Mouse (Mus musculus): ENCODE results near the gene Fosl1. TPM values are rescaled to one million over a fixed set of nuclear protein-coding genes. Genes with fewer than 3 reads are reported as not detected.

Fosl1 gene
- polyA plus RNA-seq (2012; fragmentation: generic; extraction: Trizol): 10 to 100 TPM; 12.6 to 75.6 TPM

DNA sequence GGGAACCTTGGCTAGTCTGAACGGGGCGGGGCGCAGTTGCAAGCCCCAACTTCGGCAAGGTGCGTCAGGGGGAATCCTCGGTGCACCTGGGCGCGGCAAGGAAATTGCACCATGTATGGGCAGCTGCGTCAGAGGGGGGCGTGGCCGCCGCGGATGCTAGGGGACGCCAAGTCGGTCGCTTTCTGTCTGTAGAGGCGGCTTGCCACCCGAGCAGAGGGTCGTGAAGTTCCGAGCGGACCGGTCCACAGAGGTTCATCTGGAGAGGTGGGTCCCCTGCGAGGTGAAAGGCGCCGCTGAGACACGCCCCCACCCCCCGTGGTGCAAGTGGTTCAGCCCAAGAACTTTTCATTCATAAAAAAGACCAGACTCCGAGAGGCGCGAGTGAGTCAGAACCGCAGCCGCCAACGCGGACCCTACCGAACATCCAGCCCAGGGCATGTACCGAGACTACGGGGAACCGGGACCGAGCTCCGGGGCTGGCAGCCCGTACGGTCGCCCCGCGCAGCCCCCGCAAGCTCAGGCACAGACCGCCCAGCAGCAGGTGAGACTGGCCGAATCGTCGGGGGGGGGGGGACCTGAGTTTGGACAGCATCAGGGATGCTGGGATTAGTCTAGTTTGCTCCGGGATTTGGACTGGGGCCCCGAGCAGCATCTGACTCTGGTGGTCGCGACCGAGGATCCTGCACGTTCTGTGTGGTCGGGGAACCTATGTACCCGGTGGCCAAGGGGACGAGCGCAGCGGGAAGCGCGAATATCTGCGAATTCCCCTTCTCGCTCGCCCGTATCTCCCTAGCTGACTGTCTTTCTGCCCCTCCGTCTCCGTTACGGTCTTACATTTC is at the start of gene Fosl1:
Fosl1 (plus strand) TSS at position 33 of the 839 bp plus-strand sequence.

DNA sequence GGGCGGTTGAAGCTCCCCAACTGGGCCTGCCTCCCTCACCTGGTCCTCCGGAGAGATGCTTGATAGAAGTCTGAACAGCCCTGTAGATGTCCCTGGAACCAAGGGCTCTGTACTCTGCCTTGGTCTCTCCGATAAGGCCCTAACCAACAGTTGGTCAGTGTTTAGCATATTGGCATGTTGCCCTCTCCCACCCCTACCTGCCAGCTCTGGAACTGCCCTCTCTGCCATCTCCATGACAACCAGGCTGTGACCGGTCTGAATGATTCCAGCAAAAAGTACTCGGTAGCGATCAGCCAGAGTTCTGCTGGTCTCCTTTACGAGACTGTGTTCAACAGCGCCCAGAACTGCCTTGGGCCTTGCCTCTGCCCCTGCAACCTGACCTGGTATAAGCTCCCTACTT is 45.1 kb upstream of the Fosl1 start, which contains the start of gene Tsga10ip:
Tsga10ip (minus strand) TSS at position 234 of the 400 bp plus-strand sequence.

DNA sequence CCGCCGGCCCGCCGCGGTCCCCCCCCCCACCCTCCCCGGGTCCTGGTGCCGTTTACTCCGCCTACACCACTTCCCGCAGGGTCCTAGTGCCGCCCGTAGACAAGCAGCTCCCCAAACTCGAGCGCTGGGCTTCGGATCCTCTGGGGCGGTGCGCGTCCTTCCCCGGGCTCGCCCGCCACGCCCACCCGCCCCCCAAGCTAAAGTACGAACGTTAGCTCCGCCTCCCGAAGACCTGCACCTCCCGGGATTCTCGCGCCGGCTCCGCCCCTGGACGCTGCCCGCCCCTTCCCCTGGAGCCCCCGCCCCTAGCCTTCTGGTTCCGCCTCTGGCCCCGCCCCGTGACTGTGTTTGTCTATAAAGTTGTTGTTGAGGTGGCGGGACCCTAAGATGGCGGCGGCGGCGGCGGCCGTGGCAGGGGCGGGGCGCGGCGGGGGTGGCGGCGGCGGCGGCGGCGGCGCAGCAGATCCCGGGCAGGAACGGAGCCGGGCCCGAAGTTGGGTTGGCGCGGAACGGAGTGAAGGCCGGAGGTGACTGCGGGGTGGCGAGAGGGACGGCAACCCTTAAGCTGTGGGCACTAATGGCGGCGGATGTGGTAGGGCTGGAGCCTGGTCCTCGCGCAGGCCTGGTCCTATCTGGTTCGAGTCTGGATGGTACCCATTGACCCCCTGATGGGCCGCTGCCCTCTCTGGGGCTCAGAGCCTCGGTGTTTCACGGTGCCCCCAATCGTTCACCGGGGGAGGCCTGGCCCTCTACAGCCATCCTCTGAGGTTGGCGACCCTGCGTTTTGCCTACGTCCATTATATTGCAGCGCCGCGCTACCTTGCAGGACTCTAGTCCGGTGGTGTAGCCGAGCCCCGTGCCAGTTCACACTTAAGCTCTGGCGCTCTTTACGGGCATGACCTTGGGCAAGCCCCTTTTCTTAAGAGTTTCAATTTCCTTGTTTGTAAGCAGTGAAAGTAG is 22.3 kb upstream of the Fosl1 start, which contains the start of the genes Drap1 and AI837181:
Drap1 (minus strand) TSS at position 198 of the 960 bp plus-strand sequence.
AI837181 (plus strand) TSS at position 363 of the 960 bp plus-strand sequence.

DNA sequence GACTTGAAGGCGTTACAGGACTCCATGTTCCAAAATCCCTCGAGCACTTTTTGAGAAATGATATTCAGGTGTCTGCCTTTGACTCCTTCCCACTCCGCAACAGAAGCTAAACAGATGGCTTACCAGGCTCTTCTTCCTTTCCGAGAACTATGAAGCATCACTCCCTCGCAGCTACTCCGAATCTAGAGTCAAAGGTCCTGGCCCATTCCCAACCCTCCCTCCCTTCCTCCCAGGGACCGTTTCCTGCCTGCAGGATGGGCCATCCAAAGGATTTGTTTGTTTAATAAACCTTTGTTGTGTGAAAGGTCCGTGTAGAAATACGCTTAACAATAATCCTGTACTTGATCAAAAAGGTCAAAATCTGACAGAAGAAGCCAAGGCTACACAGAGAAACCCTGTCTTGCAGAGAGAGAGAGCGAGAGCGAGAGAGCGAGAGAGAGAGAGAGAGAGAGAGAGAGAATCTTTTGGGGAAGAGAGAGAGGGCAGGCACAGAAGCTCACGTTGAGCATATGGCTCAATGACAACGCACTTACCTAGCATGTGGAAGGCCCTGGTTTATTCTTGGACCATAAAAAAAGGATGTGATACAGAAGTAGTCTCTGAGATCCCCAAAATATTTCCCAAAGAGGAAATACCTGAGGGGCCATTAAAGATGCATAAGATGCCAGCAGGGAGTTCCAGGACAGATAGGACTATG is 10.5 kb downstream of the Fosl1 start, which contains the start of gene Ccdc85b:
Ccdc85b (minus strand) TSS at position 149 of the 697 bp plus-strand sequence.

DNA sequence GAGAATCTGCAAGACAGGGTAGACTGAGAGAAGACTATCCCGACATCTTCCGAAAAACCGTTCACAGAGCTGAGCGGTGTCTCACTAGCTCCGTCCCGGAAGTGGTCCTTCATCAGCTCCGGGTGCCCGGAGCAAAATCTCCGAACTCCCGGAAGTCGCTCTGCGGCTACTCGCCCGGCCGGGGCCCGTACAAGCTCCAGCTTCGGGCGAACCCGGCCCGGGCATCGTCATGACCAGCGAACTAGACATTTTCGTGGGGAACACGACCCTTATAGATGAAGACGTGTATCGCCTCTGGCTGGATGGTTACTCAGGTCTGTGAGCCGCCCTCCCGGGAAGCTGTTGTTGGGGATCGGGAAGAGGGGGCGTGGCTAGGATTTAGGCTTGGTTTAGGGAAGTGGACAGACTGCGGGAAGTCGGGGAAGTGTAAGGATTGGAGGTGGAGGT is 13.1 kb downstream of the Fosl1 start, which contains the start of gene Fibp:
Fibp (plus strand) TSS at position 151 of the 447 bp plus-strand sequence.

DNA sequence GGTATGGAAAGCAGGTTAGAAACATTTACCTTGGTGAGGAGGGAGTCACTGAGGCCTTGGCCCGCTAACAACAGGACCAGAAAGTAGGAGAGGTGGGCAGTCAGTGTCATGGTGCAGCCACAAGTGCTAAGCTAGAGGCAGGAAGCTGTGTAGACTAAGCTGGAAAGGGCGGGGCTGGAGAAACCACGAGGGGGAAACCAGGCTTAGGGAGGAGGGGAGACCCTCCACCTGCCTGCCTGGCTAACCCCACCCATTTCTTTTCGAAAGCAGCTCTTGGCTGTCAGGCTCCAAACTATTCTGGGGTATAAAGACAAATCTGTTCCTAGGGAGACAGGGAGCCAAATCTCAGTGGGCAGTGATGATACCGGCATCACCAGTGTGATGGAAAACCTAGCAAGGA is 21.0 kb downstream of the Fosl1 start, which contains the start of gene Ctsw:
Ctsw (minus strand) TSS at position 134 of the 400 bp plus-strand sequence.

DNA sequence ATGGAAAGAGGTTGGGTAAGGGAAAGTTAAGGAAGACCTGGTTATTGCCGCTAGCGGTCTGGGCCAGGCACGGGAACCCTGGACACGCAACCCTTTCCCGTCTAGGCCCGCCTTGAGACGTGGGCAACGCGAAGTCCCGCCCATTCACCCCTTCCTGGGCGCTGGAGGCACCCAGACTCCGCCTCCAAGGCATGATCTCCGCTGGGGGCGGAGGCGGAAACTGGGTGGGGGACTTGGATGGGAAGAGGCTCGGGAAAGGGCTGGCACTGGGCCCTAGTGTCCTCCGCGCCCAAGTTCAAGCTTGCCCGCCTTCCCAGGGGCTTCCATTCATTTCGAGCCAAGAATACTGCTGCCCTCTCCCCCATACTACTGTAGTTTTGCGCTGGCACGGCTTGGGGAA is 26.4 kb downstream of the Fosl1 start, which contains the start of gene Efemp2:
Efemp2 (plus strand) TSS at position 235 of the 400 bp plus-strand sequence.

DNA sequence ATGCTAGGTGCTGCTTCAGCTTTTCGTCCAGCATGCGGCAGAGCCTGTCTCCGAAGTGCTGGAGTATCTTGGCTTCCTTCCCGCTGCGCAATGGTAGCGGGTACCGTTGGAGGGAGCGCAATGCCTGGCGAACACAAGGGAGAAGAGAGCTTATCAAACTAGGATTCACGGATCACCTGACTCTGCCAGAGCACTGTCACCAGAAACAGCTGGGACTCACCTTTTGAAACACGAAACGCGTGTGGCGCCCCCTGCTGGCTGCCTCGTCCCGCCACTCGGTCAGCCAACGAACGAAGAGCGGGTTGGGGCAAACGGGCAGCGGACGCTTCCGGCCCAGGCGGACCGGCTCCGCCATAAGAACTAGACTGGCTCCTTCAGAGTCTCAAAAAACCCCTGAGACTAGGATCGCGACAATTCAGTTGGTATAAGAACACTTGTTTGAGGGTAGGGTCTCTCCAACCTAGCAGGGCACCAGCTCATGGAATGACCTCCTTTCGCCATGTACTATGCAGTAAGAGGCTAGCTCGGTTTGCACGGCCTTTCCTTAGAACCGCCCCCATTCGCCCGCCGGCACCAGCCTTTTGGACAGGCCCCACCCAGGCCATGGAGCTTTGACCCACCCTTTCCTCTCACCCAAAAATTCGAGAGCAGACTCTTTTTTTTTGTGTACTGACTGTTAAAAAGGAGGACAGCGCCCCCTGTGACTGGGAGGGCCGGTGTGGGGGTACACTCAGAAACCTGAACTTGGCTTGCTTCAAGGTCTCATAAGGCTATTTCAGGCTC is 40.6 kb downstream of the Fosl1 start, which contains the start of gene Mus81:
Mus81 (minus strand) TSS at position 635 of the 783 bp plus-strand sequence.

DNA sequence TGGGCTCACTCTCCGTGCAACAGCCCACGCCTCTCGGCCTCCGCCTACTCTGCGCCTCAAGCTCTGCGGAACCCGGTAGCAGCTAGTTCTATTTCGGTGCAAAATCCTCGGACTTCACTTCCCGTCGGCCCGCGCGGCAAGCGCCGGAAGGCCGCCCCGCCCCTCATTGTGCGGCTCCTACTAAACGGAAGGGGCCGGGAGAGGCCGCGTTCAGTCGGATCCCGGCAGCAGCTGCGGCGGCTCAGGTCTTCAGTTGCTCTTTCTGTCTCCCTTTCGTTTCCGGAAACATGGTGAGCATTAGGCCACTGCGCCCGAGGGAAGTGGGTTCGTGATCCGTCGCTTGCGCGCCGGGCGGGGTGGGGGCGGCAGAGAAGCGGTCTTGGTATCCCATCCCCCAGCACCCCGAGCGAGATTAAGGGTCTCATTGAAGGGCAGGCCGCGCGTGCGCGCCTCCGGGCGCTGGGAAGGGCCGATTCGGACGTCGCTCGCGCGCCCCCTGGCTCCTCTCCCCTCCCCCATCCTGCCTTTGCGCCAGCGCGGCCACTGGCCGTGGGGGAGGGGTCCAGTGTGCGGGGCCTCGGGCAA is 43.1 kb downstream of the Fosl1 start, which contains the start of gene Cfl1:
Cfl1 (plus strand) TSS at position 143 of the 585 bp plus-strand sequence.

DNA sequence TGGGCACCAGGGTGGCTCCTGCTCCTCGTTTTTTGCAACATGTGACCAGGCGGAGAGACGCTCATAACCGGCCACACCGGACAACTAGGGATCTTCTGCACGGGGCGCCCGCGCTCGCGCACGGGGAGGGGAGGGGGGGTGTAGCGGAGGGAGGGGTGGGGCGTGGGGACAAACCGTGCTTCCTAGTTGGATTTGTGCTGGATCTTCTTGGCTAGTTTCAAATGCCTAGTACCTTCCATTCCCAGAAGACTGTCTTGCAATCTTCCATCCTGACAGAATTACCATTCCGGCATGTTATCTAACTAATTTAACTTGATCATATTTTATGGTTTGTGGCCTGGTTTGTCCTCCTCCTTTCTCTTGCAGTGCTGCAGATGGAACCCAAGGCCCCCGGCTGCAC is 56.3 kb downstream of the Fosl1 start, which contains the start of gene 1700020D05Rik:
1700020D05Rik (minus strand) TSS at position 101 of the 400 bp plus-strand sequence.

Other genes with a start within 250 kb of the Fosl1 start
- gene Pacs1, start 174.4 kb upstream of the Fosl1 start, polyA plus RNA-seq (2012; fragmentation: generic; extraction: Trizol): 10 to 100 TPM in 1 of 2 experiments, 1 to 10 TPM in 1; 7.7 to 24.1 TPM
- gene Sf3b2, start 152.1 kb upstream of the Fosl1 start, polyA plus RNA-seq (2012; fragmentation: generic; extraction: Trizol): 100 to 1,000 TPM; 155 to 206 TPM
- under 1 TPM; 0.01 to 0.04 TPM for gene Gal3st3, start 149.2 kb upstream of the Fosl1 start, polyA plus RNA-seq (2012; fragmentation: generic; extraction: Trizol)
- gene Catsper1, start 111.8 kb upstream of the Fosl1 start, polyA plus RNA-seq (2012; fragmentation: generic; extraction: Trizol): under 1 TPM in 1 of 2 experiments, not detected in 1; 0.01 TPM
- gene Cst6, start 98.0 kb upstream of the Fosl1 start, polyA plus RNA-seq (2012; fragmentation: generic; extraction: Trizol): 10 to 100 TPM; 13.3 to 17.5 TPM
- 10 to 100 TPM; 19.7 to 31.1 TPM for gene Eif1ad, start 80.8 kb upstream of the Fosl1 start, polyA plus RNA-seq (2012; fragmentation: generic; extraction: Trizol)
- gene Banf1, start 80.4 kb upstream of the Fosl1 start, polyA plus RNA-seq (2012; fragmentation: generic; extraction: Trizol): 100 to 1,000 TPM; 410 to 751 TPM
- 100 to 1,000 TPM in 1 of 2 experiments, 10 to 100 TPM in 1; 90.8 to 138 TPM for gene Sart1, start 58.8 kb upstream of the Fosl1 start, polyA plus RNA-seq (2012; fragmentation: generic; extraction: Trizol)
- under 1 TPM; 0.15 to 0.57 TPM for gene Tsga10ip, start 45.0 kb upstream of the Fosl1 start, polyA plus RNA-seq (2012; fragmentation: generic; extraction: Trizol)
- 100 to 1,000 TPM; 562 to 812 TPM for gene Drap1, start 22.6 kb upstream of the Fosl1 start, polyA plus RNA-seq (2012; fragmentation: generic; extraction: Trizol)
- 100 to 1,000 TPM; 130 to 150 TPM for gene AI837181, start 22.4 kb upstream of the Fosl1 start, polyA plus RNA-seq (2012; fragmentation: generic; extraction: Trizol)
- gene Ccdc85b, start 10.3 kb downstream of the Fosl1 start, polyA plus RNA-seq (2012; fragmentation: generic; extraction: Trizol): 10 to 100 TPM; 19.1 to 30.2 TPM
- gene Fibp, start 13.1 kb downstream of the Fosl1 start, polyA plus RNA-seq (2012; fragmentation: generic; extraction: Trizol): 10 to 100 TPM; 64.4 to 74.0 TPM
- 1 to 10 TPM in 1 of 2 experiments, under 1 TPM in 1; 0.12 to 1.7 TPM for gene Ctsw, start 21.0 kb downstream of the Fosl1 start, polyA plus RNA-seq (2012; fragmentation: generic; extraction: Trizol)
- gene Efemp2, start 26.4 kb downstream of the Fosl1 start, polyA plus RNA-seq (2012; fragmentation: generic; extraction: Trizol): 100 to 1,000 TPM; 126 to 239 TPM
- 10 to 100 TPM; 60.9 to 64.0 TPM for gene Mus81, start 40.9 kb downstream of the Fosl1 start, polyA plus RNA-seq (2012; fragmentation: generic; extraction: Trizol)
- gene Cfl1, start 42.9 kb downstream of the Fosl1 start, polyA plus RNA-seq (2012; fragmentation: generic; extraction: Trizol): 1,000 to 10,000 TPM; 1,421 to 2,469 TPM
- gene 1700020D05Rik, start 56.2 kb downstream of the Fosl1 start, polyA plus RNA-seq (2012; fragmentation: generic; extraction: Trizol): under 1 TPM; 0.05 to 0.50 TPM
- gene Snx32, start 63.0 kb downstream of the Fosl1 start, polyA plus RNA-seq (2012; fragmentation: generic; extraction: Trizol): 1 to 10 TPM; 1.8 to 8.4 TPM
- gene Ovol1, start 113.1 kb downstream of the Fosl1 start, polyA plus RNA-seq (2012; fragmentation: generic; extraction: Trizol): under 1 TPM in 1 of 2 experiments, not detected in 1; 0.02 TPM
- gene Ap5b1, start 120.5 kb downstream of the Fosl1 start, polyA plus RNA-seq (2012; fragmentation: generic; extraction: Trizol): 1 to 10 TPM; 6.6 to 7.6 TPM
- gene Rnaseh2c, start 154.3 kb downstream of the Fosl1 start, polyA plus RNA-seq (2012; fragmentation: generic; extraction: Trizol): 100 to 1,000 TPM; 102 to 285 TPM
- gene Kat5, start 162.7 kb downstream of the Fosl1 start, polyA plus RNA-seq (2012; fragmentation: generic; extraction: Trizol): 10 to 100 TPM; 20.8 to 66.9 TPM
- gene Rela, start 189.9 kb downstream of the Fosl1 start, polyA plus RNA-seq (2012; fragmentation: generic; extraction: Trizol): 10 to 100 TPM; 47.2 to 73.0 TPM
- 10 to 100 TPM; 21.0 to 36.8 TPM for gene Sipa1, start 216.2 kb downstream of the Fosl1 start, polyA plus RNA-seq (2012; fragmentation: generic; extraction: Trizol)
- 10 to 100 TPM; 11.6 to 19.5 TPM for gene Map3k11, start 241.2 kb downstream of the Fosl1 start, polyA plus RNA-seq (2012; fragmentation: generic; extraction: Trizol)
- gene Pcnx3, start 241.4 kb downstream of the Fosl1 start, polyA plus RNA-seq (2012; fragmentation: generic; extraction: Trizol): 10 to 100 TPM; 16.2 to 56.0 TPM